Mouse (Mus musculus) hindbrain, embryonic 10.5 days (tissue): ENCODE measurements around the gene Tecpr2. TPM values are rescaled to one million over a fixed set of nuclear protein-coding genes. Genes with fewer than 3 reads are reported as not detected.
"Not testable (repeated sequence)": the region's sequence is repeated elsewhere in the genome, so short reads cannot be mapped to it uniquely, and the experiment has no call there.

Experiments
- DNase-seq: peaks from one replicate; pipeline ENCODE4 v3.0.0-alpha.2; 2017; ENCODE audit warnings: low spot score
- H3K27ac ChIP-seq: fragments of 300-500 bp; sonication (generic); 2 replicates; pipeline ENCODE4 v1.5.1; 2016; ENCODE audit warnings: mild to moderate bottlenecking, moderate library complexity
- H3K27me3 ChIP-seq: fragments of 300-500 bp; sonication (generic); 2 replicates; pipeline ENCODE4 v1.6.1; 2016; ENCODE audit warnings: mild to moderate bottlenecking; ENCODE audit not compliant: poor library complexity, insufficient read depth, severe bottlenecking
- H3K36me3 ChIP-seq: fragments of 300-500 bp; sonication (generic); 2 replicates; pipeline ENCODE4 v1.6.1; 2016; ENCODE audit warnings: mild to moderate bottlenecking, moderate library complexity
- H3K4me1 ChIP-seq: fragments of 300-500 bp; sonication (generic); replicated peaks from 2 replicates; pipeline ENCODE4 v1.6.1; 2016; ENCODE audit warnings: mild to moderate bottlenecking
- H3K4me3 ChIP-seq: fragments of 300-500 bp; sonication (generic); 2 replicates; pipeline ENCODE4 v1.5.1; 2016; ENCODE audit warnings: mild to moderate bottlenecking, moderate library complexity
- H3K9me3 ChIP-seq: fragments of 300-500 bp; sonication (generic); 2 replicates; pipeline ENCODE4 v1.6.1; 2016; ENCODE audit warnings: mild to moderate bottlenecking, moderate library complexity
- WGBS: fragments of 180-500 bp; shearing (Covaris S2); methylation state at CpG from one replicate; pipeline ENCODE4 v1.1.7; 2016; 5-methylcytosine and 5-hydroxymethylcytosine counted together
- polyA plus RNA-seq: library from polyadenylated mRNA; unstranded; fragments of >200 nt; fragmentation: Nextera tagmentation; extraction: Ambion mirVana; gene quantifications from 2 replicates; pipeline ENCODE4 v1.2.1, GENCODE M21; 2016

The Tecpr2 gene
- polyA plus RNA-seq, 1 experiment from 2014 or later, result 7.0 TPM

GRCm38 (mm10) chr12:110851414-110851813 is 37.6 kb upstream of the Tecpr2 start:
- 84% methylated on average over 12 of the region's 12 CpGs for WGBS
- Histone ChIP-seq H3K9me3 (no peaks in the 10 kb centered on the region), H3K27ac (no peak overlapping the region), H3K36me3 (peaks cover 15% of the 10 kb centered on the region), H3K4me1 (peaks cover 21% of the 10 kb centered on the region), H3K4me3 (peak overlapping the region; percentile 98), H3K27me3 (peaks cover 16% of the 10 kb centered on the region)
- no peak for DNase-seq

GRCm38 (mm10) chr12:110851923-110852322 is 37.1 kb upstream of the Tecpr2 start:
- no peak for DNase-seq
- peaks cover 21% of the 10 kb centered on the region for H3K4me1 ChIP-seq
- no peak overlapping the region for H3K4me3 ChIP-seq
- H3K27me3 ChIP-seq, result peaks cover 11% of the 10 kb centered on the region
- no peak overlapping the region for H3K27ac ChIP-seq
- H3K36me3 ChIP-seq, result peaks cover 15% of the 10 kb centered on the region
- H3K9me3 ChIP-seq, result no peaks in the 10 kb centered on the region
- 88% methylated on average over 1 of the region's 1 CpGs for whole genome bisulfite sequencing

- Histone ChIP-seq H3K4me1 (peaks cover 17% of the 10 kb centered on the region), H3K27ac (no peak overlapping the region), H3K27me3 (no peaks in the 10 kb centered on the region), H3K4me3 (no peak overlapping the region), H3K9me3 (no peaks in the 10 kb centered on the region), H3K36me3 (peaks cover 28% of the 10 kb centered on the region)
- WGBS, result 88% methylated on average over 32 of the region's 32 CpGs
- DNase-seq, result no peak
These were observed 34.0 kb upstream of the Tecpr2 start for GRCm38 (mm10) chr12:110854786-110855737.

GRCm38 (mm10) chr12:110857196-110857595 is 31.9 kb upstream of the Tecpr2 start:
- Histone ChIP-seq H3K9me3 (no peaks in the 10 kb centered on the region), H3K4me1 (0 out of 2 replicates have a peak, but pooled peaks cover 2% of the 10 kb centered on the region), H3K4me3 (no peak overlapping the region), H3K36me3 (peaks cover 42% of the 10 kb centered on the region), H3K27ac (no peak overlapping the region), H3K27me3 (no peaks in the 10 kb centered on the region)
- DNase-seq, result no peak
- WGBS, result 90% methylated on average over 7 of the region's 7 CpGs

- H3K4me1 ChIP-seq, H3K9me3 ChIP-seq, H3K27me3 ChIP-seq, H3K27ac ChIP-seq, DNase-seq, H3K4me3 ChIP-seq: not testable (repeated sequence)
- peaks cover 50% of the 10 kb centered on the region for H3K36me3 ChIP-seq
- 96% methylated on average over 15 of the region's 15 CpGs for WGBS
These were observed 30.4 kb upstream of the Tecpr2 start for GRCm38 (mm10) chr12:110858681-110859080.

GRCm38 (mm10) chr12:110860293-110860692 is 28.8 kb upstream of the Tecpr2 start:
- Histone ChIP-seq H3K9me3 (no peaks in the 10 kb centered on the region), H3K4me1 (0 out of 2 replicates have a peak, but pooled peaks cover 7% of the 10 kb centered on the region), H3K4me3 (no peak overlapping the region), H3K27me3 (no peaks in the 10 kb centered on the region), H3K27ac (no peak overlapping the region), H3K36me3 (peaks cover 56% of the 10 kb centered on the region)
- DNase-seq, result no peak

GRCm38 (mm10) chr12:110861256-110861655 is 27.8 kb upstream of the Tecpr2 start:
- no peaks in the 10 kb centered on the region for H3K9me3 ChIP-seq
- peaks cover 16% of the 10 kb centered on the region; the same call in 1 of the 2 replicates for H3K4me1 ChIP-seq
- DNase-seq, result no peak
- no peak overlapping the region for H3K4me3 ChIP-seq
- peaks cover 56% of the 10 kb centered on the region for H3K36me3 ChIP-seq
- H3K27me3 ChIP-seq, result no peaks in the 10 kb centered on the region
- no peak overlapping the region for H3K27ac ChIP-seq
- 60% methylated on average over 7 of the region's 7 CpGs for WGBS

GRCm38 (mm10) chr12:110864008-110864407 is 25.1 kb upstream of the Tecpr2 start:
- Histone ChIP-seq H3K27me3 (no peaks in the 10 kb centered on the region), H3K36me3 (peaks cover 73% of the 10 kb centered on the region), H3K9me3 (no peaks in the 10 kb centered on the region), H3K4me3 (no peak overlapping the region), H3K27ac (no peak overlapping the region), H3K4me1 (peaks cover 14% of the 10 kb centered on the region; the same call in 1 of the 2 replicates)
- 93% methylated on average over 6 of the region's 6 CpGs for WGBS
- no peak for DNase-seq

GRCm38 (mm10) chr12:110865571-110865970 is 23.5 kb upstream of the Tecpr2 start:
- peaks cover 83% of the 10 kb centered on the region for H3K36me3 ChIP-seq
- no peaks in the 10 kb centered on the region for H3K9me3 ChIP-seq
- 43% methylated on average over 6 of the region's 6 CpGs for WGBS
- H3K4me3 ChIP-seq, result no peak overlapping the region
- DNase-seq, result peak; percentile 12
- peaks cover 14% of the 10 kb centered on the region; the same call in 1 of the 2 replicates for H3K4me1 ChIP-seq
- peak overlapping the region; percentile 66; the same call in 1 of the 2 replicates for H3K27ac ChIP-seq
- no peaks in the 10 kb centered on the region for H3K27me3 ChIP-seq

GRCm38 (mm10) chr12:110865989-110866388 is 23.1 kb upstream of the Tecpr2 start:
- no peaks in the 10 kb centered on the region for H3K9me3 ChIP-seq
- no peaks in the 10 kb centered on the region for H3K27me3 ChIP-seq
- no peak for DNase-seq
- peaks cover 14% of the 10 kb centered on the region; the same call in 1 of the 2 replicates for H3K4me1 ChIP-seq
- peaks cover 83% of the 10 kb centered on the region for H3K36me3 ChIP-seq
- 78% methylated on average over 10 of the region's 10 CpGs for WGBS
- H3K4me3 ChIP-seq, result no peak overlapping the region
- peak overlapping the region; percentile 66; the same call in 1 of the 2 replicates for H3K27ac ChIP-seq

- DNase-seq, result no peak
- H3K36me3 ChIP-seq, result peaks cover 94% of the 10 kb centered on the region
- no peak overlapping the region for H3K27ac ChIP-seq
- H3K4me1 ChIP-seq, result peaks cover 10% of the 10 kb centered on the region; the same call in 1 of the 2 replicates
- H3K4me3 ChIP-seq, result no peak overlapping the region
- H3K9me3 ChIP-seq, result no peaks in the 10 kb centered on the region
- WGBS, result 87% methylated on average over 4 of the region's 4 CpGs
- no peaks in the 10 kb centered on the region for H3K27me3 ChIP-seq
These were observed 19.0 kb upstream of the Tecpr2 start for GRCm38 (mm10) chr12:110870107-110870506.

- no peak for DNase-seq
- Histone ChIP-seq H3K27ac (no peak overlapping the region), H3K9me3 (no peaks in the 10 kb centered on the region), H3K4me3 (no peak overlapping the region), H3K4me1 (peaks cover 1% of the 10 kb centered on the region; the same call in 1 of the 2 replicates), H3K36me3 (peaks cover 96% of the 10 kb centered on the region), H3K27me3 (no peaks in the 10 kb centered on the region)
- WGBS, result 96% methylated on average over 5 of the region's 5 CpGs
These were observed 17.8 kb upstream of the Tecpr2 start for GRCm38 (mm10) chr12:110871247-110871646.

- Histone ChIP-seq H3K36me3 (peaks cover 93% of the 10 kb centered on the region), H3K9me3 (no peaks in the 10 kb centered on the region), H3K4me1 (no peaks in the 10 kb centered on the region), H3K27ac (no peak overlapping the region), H3K4me3 (no peak overlapping the region), H3K27me3 (no peaks in the 10 kb centered on the region)
- no peak for DNase-seq
- WGBS, result 96% methylated on average over 2 of the region's 2 CpGs
These were observed 13.7 kb upstream of the Tecpr2 start for GRCm38 (mm10) chr12:110875351-110875750.
